Mouse (Mus musculus): ENCODE measurements around the gene Olfr533.
"Not testable (repeated sequence)": the region's sequence is repeated elsewhere in the genome, so short reads cannot be mapped to it uniquely, and the experiment has no call there.

Gene Olfr533

GRCm38 (mm10) chr7:140463070-140463469 lies at the start of gene Olfr533:
Gene Olfr533, plus strand, starts transcription at chr7:140463370.
- DNase-seq (ENCODE audit: low read depth, low spot score), result not testable (repeated sequence)

DNA sequence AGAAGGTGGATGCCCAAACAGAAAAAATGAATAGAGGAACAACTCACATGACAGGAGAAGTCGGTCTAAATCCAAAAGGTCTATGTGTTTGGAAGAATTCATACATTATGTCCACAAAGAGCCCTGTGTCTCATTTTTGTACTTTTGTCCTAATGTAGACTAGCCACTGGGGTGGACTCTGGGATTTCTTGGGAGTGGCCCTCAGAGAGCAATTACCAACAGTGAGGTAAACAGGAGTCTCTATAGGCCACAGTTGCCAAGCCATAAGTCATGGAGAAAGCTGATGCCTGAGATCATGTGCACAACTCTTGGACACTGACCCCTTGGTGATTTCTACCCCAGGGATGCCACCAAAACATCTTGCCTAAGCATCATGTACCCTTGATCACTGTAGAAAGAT lies 41.6 kb upstream of the Olfr533 start, which contains the start of gene Olfr532:
Gene Olfr532 (minus strand): TSS at position 101 of the 400 bp plus-strand sequence.
- DNase-seq (ENCODE audit: low read depth, low spot score), result no peak

GRCm38 (mm10) chr7:140443141-140443540 lies 20.0 kb upstream of the Olfr533 start:
- no peak for DNase-seq (ENCODE audit: low read depth, low spot score)

DNA sequence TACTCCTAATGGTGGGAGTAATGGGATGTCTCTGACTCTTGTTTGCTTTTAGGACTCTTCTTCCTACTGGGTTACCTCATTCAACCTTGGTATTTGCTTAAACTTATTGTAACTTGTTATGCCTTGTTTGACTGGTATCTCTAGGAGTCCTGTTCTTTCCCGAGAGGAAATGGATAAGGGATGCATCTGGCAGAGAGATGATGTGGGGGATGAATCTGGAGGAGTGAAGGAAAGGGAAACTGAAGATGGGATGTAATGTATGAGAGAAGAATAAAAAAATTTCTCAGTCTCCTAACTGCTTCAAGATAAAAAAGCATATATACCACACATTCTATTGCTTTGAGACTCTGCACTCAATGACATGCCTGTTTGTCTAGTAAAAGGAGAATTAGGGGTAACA lies 14.7 kb downstream of the Olfr533 start:
- no peak for DNase-seq (ENCODE audit: low read depth, low spot score)

DNA sequence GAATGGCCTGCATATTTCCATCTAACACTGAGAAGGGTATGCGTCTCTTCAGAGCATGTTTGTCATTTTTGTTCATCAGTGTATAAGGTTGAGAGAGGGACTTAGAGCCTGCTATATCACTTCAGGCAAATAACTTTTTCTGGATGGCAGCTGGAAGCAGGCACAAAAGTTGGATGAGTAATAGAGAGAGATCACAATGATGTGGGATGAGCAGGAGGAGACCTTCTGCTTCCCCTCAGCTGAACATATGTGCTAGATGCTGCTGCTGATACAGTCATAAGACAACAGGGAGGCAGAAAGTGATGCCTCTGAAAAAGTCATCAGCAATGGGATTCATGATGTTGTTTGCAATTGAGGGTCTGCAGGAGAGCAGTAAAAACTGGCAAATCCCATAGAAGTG lies 15.6 kb downstream of the Olfr533 start:
- no peak for DNase-seq (ENCODE audit: low read depth, low spot score)

- DNase-seq (ENCODE audit: low read depth, low spot score), result no peak
These were observed 20.7 kb downstream of the Olfr533 start, which contains the start of gene Olfr535 for GRCm38 (mm10) chr7:140483916-140484315. Gene Olfr535, plus strand, starts transcription at chr7:140484216.

DNA sequence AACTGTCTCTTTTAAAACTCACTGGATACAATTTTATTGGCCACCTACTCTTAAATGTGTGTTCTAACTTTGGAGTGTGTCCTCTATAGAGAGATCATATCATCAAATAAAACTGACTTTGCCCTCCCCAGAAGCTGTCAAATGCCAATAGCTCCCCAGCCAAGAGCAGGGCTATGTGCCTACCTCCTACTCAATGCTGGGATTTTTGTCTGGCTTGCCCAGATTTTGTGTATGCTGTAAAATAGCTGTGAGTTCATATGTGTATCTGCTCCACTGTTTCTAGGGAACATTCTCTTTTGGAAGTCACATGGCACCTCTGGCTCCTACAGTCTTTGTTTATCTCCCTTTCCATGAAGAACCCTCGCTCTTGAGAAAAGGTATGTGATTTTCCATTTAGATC lies 25.8 kb downstream of the Olfr533 start:
- no peak for DNase-seq (ENCODE audit: low read depth, low spot score)

GRCm38 (mm10) chr7:140494231-140494630 lies 31.1 kb downstream of the Olfr533 start:
- DNase-seq (ENCODE audit: low read depth, low spot score), result no peak

DNA sequence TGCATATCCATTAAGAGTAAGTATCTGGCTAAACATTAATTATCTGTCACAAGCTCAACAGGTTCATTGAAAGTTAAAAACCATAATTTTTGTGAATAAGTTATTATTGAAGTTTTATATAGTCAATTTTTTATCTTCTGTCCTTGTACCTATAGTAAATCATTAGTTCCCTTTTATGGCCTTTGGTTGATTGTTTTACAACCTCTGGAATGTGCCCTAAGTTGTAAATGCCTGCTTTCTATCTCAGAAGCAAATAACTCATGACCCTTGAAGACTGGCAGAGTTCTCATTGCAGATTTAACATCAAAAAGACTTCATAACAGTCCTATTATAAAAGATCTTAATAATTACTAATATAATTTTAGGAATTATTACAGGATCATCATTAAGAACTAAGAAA lies 31.5 kb downstream of the Olfr533 start:
- DNase-seq (ENCODE audit: low read depth, low spot score), result no peak

GRCm38 (mm10) chr7:140507346-140508021 lies 44.3 kb downstream of the Olfr533 start, which contains the start of gene Olfr536:
Gene Olfr536, minus strand, starts transcription at chr7:140507396.
- not testable (repeated sequence) for DNase-seq (ENCODE audit: low read depth, low spot score)

Data from 3T3-L1 (cell line).